Mouse (Mus musculus): Measurements from ENCODE around the gene Mvb12b.

Gene Mvb12b

GRCm38 (mm10) chr2:33772439-33772838 is 115.3 kb downstream of the Mvb12b start:
- no peaks in the 10 kb centered on the region for H3K36me3 ChIP-seq (ENCODE audit: insufficient read depth, low read length)
- no peaks in the 10 kb centered on the region for H3K4me1 ChIP-seq (replicated peaks; ENCODE audit: low read depth, low read length)
- H3K4me3 ChIP-seq (replicated peaks; ENCODE audit: low read length): no peak overlapping the region
- no peak for TF ChIP-seq POU5F1 (IDR thresholded peaks at IDR 0.05; ENCODE audit: borderline replicate concordance, low read length)
- TF ChIP-seq NANOG (IDR thresholded peaks at IDR 0.05; ENCODE audit: borderline replicate concordance, low read length): no peak
- no peak for TF ChIP-seq CTCF (conservative IDR thresholded peaks at IDR 0.05; ENCODE audit: low read length)
- H3K9me3 ChIP-seq (ENCODE audit: low read length): peaks cover 9% of the 10 kb centered on the region
- H3K27me3 ChIP-seq (ENCODE audit: insufficient read depth, low read length): no peaks in the 10 kb centered on the region

- Histone ChIP-seq H3K4me3 (replicated peaks; ENCODE audit: low read length) (no peak overlapping the region), H3K9me3 (ENCODE audit: low read length) (no peaks in the 10 kb centered on the region), H3K36me3 (ENCODE audit: insufficient read depth, low read length) (no peaks in the 10 kb centered on the region), H3K27me3 (ENCODE audit: insufficient read depth, low read length) (no peaks in the 10 kb centered on the region), H3K4me1 (replicated peaks; ENCODE audit: low read depth, low read length) (no peaks in the 10 kb centered on the region)
- no peak for TF ChIP-seq NANOG (IDR thresholded peaks at IDR 0.05; ENCODE audit: borderline replicate concordance, low read length)
- no peak for TF ChIP-seq POU5F1 (IDR thresholded peaks at IDR 0.05; ENCODE audit: borderline replicate concordance, low read length)
These were observed 116.4 kb downstream of the Mvb12b start for GRCm38 (mm10) chr2:33771388-33771787.

- H3K27me3 ChIP-seq (ENCODE audit: insufficient read depth, low read length): no peaks in the 10 kb centered on the region
- H3K9me3 ChIP-seq (ENCODE audit: low read length): no peaks in the 10 kb centered on the region
- no peaks in the 10 kb centered on the region for H3K36me3 ChIP-seq (ENCODE audit: insufficient read depth, low read length)
- TF ChIP-seq NANOG (IDR thresholded peaks at IDR 0.05; ENCODE audit: borderline replicate concordance, low read length) (no peak), CTCF (conservative IDR thresholded peaks at IDR 0.05; ENCODE audit: low read length) (no peak), POU5F1 (IDR thresholded peaks at IDR 0.05; ENCODE audit: borderline replicate concordance, low read length) (no peak)
- no peak overlapping the region for H3K4me3 ChIP-seq (replicated peaks; ENCODE audit: low read length)
- H3K4me1 ChIP-seq (replicated peaks; ENCODE audit: low read depth, low read length): no peaks in the 10 kb centered on the region
These were observed 117.1 kb downstream of the Mvb12b start for GRCm38 (mm10) chr2:33770526-33771130.

- Histone ChIP-seq H3K4me3 (replicated peaks; ENCODE audit: low read length) (no peak overlapping the region), H3K36me3 (ENCODE audit: insufficient read depth, low read length) (no peaks in the 10 kb centered on the region), H3K9me3 (ENCODE audit: low read length) (no peaks in the 10 kb centered on the region), H3K27me3 (ENCODE audit: insufficient read depth, low read length) (no peaks in the 10 kb centered on the region), H3K4me1 (replicated peaks; ENCODE audit: low read depth, low read length) (no peaks in the 10 kb centered on the region)
- no peak for TF ChIP-seq CTCF (conservative IDR thresholded peaks at IDR 0.05; ENCODE audit: low read length)
- TF ChIP-seq NANOG (IDR thresholded peaks at IDR 0.05; ENCODE audit: borderline replicate concordance, low read length): no peak
- no peak for TF ChIP-seq POU5F1 (IDR thresholded peaks at IDR 0.05; ENCODE audit: borderline replicate concordance, low read length)
These were observed 123.3 kb downstream of the Mvb12b start for GRCm38 (mm10) chr2:33764476-33764875.

- no peak for TF ChIP-seq POU5F1 (IDR thresholded peaks at IDR 0.05; ENCODE audit: borderline replicate concordance, low read length)
- TF ChIP-seq NANOG (IDR thresholded peaks at IDR 0.05; ENCODE audit: borderline replicate concordance, low read length): no peak
- TF ChIP-seq CTCF (conservative IDR thresholded peaks at IDR 0.05; ENCODE audit: low read length): no peak
- Histone ChIP-seq H3K4me3 (replicated peaks; ENCODE audit: low read length) (no peak overlapping the region), H3K9me3 (ENCODE audit: low read length) (no peaks in the 10 kb centered on the region), H3K36me3 (ENCODE audit: insufficient read depth, low read length) (no peaks in the 10 kb centered on the region), H3K4me1 (replicated peaks; ENCODE audit: low read depth, low read length) (no peaks in the 10 kb centered on the region), H3K27me3 (ENCODE audit: insufficient read depth, low read length) (no peaks in the 10 kb centered on the region; the same call in 1 of the 2 replicates)
These were observed 125.5 kb downstream of the Mvb12b start for GRCm38 (mm10) chr2:33762210-33762609.

GRCm38 (mm10) chr2:33760571-33760991 is 127.2 kb downstream of the Mvb12b start:
- H3K36me3 ChIP-seq (ENCODE audit: insufficient read depth, low read length): no peaks in the 10 kb centered on the region
- no peak for TF ChIP-seq NANOG (IDR thresholded peaks at IDR 0.05; ENCODE audit: borderline replicate concordance, low read length)

GRCm38 (mm10) chr2:33759447-33759846 is 128.3 kb downstream of the Mvb12b start:
- H3K27me3 ChIP-seq (ENCODE audit: insufficient read depth, low read length): no peaks in the 10 kb centered on the region; the same call in 1 of the 2 replicates
- no peak for TF ChIP-seq POU5F1 (IDR thresholded peaks at IDR 0.05; ENCODE audit: borderline replicate concordance, low read length)
- no peak for TF ChIP-seq NANOG (IDR thresholded peaks at IDR 0.05; ENCODE audit: borderline replicate concordance, low read length)
- no peak for TF ChIP-seq CTCF (conservative IDR thresholded peaks at IDR 0.05; ENCODE audit: low read length)
- H3K36me3 ChIP-seq (ENCODE audit: insufficient read depth, low read length): no peaks in the 10 kb centered on the region
- H3K4me1 ChIP-seq (replicated peaks; ENCODE audit: low read depth, low read length): no peaks in the 10 kb centered on the region
- H3K4me3 ChIP-seq (replicated peaks; ENCODE audit: low read length): no peak overlapping the region
- H3K9me3 ChIP-seq (ENCODE audit: low read length): no peaks in the 10 kb centered on the region

More at GRCm38 (mm10) chr2:33760571-33760991, 127.2 kb downstream of the Mvb12b start:
- no peaks in the 10 kb centered on the region; the same call in 1 of the 2 replicates for H3K27me3 ChIP-seq (ENCODE audit: insufficient read depth, low read length)
- no peak overlapping the region for H3K4me3 ChIP-seq (replicated peaks; ENCODE audit: low read length)
- H3K9me3 ChIP-seq (ENCODE audit: low read length): no peaks in the 10 kb centered on the region
- no peaks in the 10 kb centered on the region for H3K4me1 ChIP-seq (replicated peaks; ENCODE audit: low read depth, low read length)

- no peaks in the 10 kb centered on the region; the same call in none of the 2 replicates for H3K27me3 ChIP-seq (ENCODE audit: insufficient read depth, low read length)
- TF ChIP-seq CTCF (conservative IDR thresholded peaks at IDR 0.05; ENCODE audit: low read length): no peak
- no peak for TF ChIP-seq POU5F1 (IDR thresholded peaks at IDR 0.05; ENCODE audit: borderline replicate concordance, low read length)
- TF ChIP-seq NANOG (IDR thresholded peaks at IDR 0.05; ENCODE audit: borderline replicate concordance, low read length): no peak
These were observed 132.1 kb downstream of the Mvb12b start for GRCm38 (mm10) chr2:33755633-33756020.

More at GRCm38 (mm10) chr2:33755633-33756020, 132.1 kb downstream of the Mvb12b start:
- H3K36me3 ChIP-seq (ENCODE audit: insufficient read depth, low read length): no peaks in the 10 kb centered on the region
- H3K9me3 ChIP-seq (ENCODE audit: low read length): no peaks in the 10 kb centered on the region
- peaks cover 16% of the 10 kb centered on the region; the same call in 1 of the 2 replicates for H3K4me1 ChIP-seq (replicated peaks; ENCODE audit: low read depth, low read length)
- no peak overlapping the region for H3K4me3 ChIP-seq (replicated peaks; ENCODE audit: low read length)

Measured in E14TG2a.4 (cell line).